Mouse (Mus musculus): ENCODE measurements around the gene Bnc2. TPM values are rescaled to one million over a fixed set of nuclear protein-coding genes. Genes with fewer than 3 reads are reported as not detected.

The Bnc2 gene
- total and polyA plus RNA-seq, 2 experiments from 2014 or later, result 6.4 to 15.5 TPM

GRCm38 (mm10) chr4:84274158-84274557 lies 400.9 kb downstream of the Bnc2 start:
- H3K4me3 ChIP-seq (ENCODE audit: low read length), result no peak overlapping the region
- no peaks in the 10 kb centered on the region for H3K4me1 ChIP-seq (ENCODE audit: insufficient read depth, low read length)
- no peaks in the 10 kb centered on the region for H3K9me3 ChIP-seq (ENCODE audit: low read length)
- no peak for DNase-seq (ENCODE audit: low spot score)
- H3K36me3 ChIP-seq (ENCODE audit: insufficient read depth, low read length), result no peaks in the 10 kb centered on the region
- no peak overlapping the region for H3K27ac ChIP-seq
- no peak overlapping the region for H3K4me2 ChIP-seq (ENCODE audit: low read depth, low read length)
- TF ChIP-seq CTCF (IDR thresholded peaks at IDR 0.05; ENCODE audit: low read depth), result no peak
- H3K9ac ChIP-seq (replicated peaks; ENCODE audit: low read length), result no peak overlapping the region
- 41% methylated on average over 3 of the region's 3 CpGs for WGBS
- ATAC-seq, result 0 out of 2 replicates have a peak, but pooled peaks have one; percentile 35
- H3K27me3 ChIP-seq (ENCODE audit: insufficient read depth, low read length), result no peaks in the 10 kb centered on the region; the same call in 1 of the 2 replicates

- no peak for TF ChIP-seq CTCF (IDR thresholded peaks at IDR 0.05; ENCODE audit: low read depth)
- Histone ChIP-seq H3K4me2 (ENCODE audit: low read depth, low read length) (no peak overlapping the region), H3K27ac (no peak overlapping the region), H3K4me3 (ENCODE audit: low read length) (no peak overlapping the region), H3K4me1 (ENCODE audit: insufficient read depth, low read length) (no peaks in the 10 kb centered on the region), H3K36me3 (ENCODE audit: insufficient read depth, low read length) (no peaks in the 10 kb centered on the region), H3K27me3 (ENCODE audit: insufficient read depth, low read length) (no peaks in the 10 kb centered on the region; the same call in 1 of the 2 replicates), H3K9me3 (ENCODE audit: low read length) (no peaks in the 10 kb centered on the region), H3K9ac (replicated peaks; ENCODE audit: low read length) (no peak overlapping the region)
- DNase-seq (ENCODE audit: low spot score) (no peak), ATAC-seq (no peak)
- WGBS, result 73% methylated on average over 2 of the region's 2 CpGs
These were observed 402.2 kb downstream of the Bnc2 start for GRCm38 (mm10) chr4:84272867-84273266.

- ATAC-seq (no peak), DNase-seq (ENCODE audit: low spot score) (no peak)
- H3K9ac ChIP-seq (replicated peaks; ENCODE audit: low read length), result no peak overlapping the region
- H3K36me3 ChIP-seq (ENCODE audit: insufficient read depth, low read length), result no peaks in the 10 kb centered on the region
- H3K4me3 ChIP-seq (ENCODE audit: low read length), result no peak overlapping the region
- WGBS, result 84% methylated on average over 6 of the region's 6 CpGs
- no peaks in the 10 kb centered on the region for H3K9me3 ChIP-seq (ENCODE audit: low read length)
- no peak for TF ChIP-seq CTCF (IDR thresholded peaks at IDR 0.05; ENCODE audit: low read depth)
- no peak overlapping the region for H3K27ac ChIP-seq
- no peaks in the 10 kb centered on the region for H3K27me3 ChIP-seq (ENCODE audit: insufficient read depth, low read length)
- no peaks in the 10 kb centered on the region for H3K4me1 ChIP-seq (ENCODE audit: insufficient read depth, low read length)
- H3K4me2 ChIP-seq (ENCODE audit: low read depth, low read length), result no peak overlapping the region
These were observed 405.2 kb downstream of the Bnc2 start for GRCm38 (mm10) chr4:84269845-84270244.

GRCm38 (mm10) chr4:84247356-84247755 lies 427.7 kb downstream of the Bnc2 start:
- ATAC-seq, result no peak

GRCm38 (mm10) chr4:84232346-84232745 lies 442.7 kb downstream of the Bnc2 start:
- no peak overlapping the region for H3K4me3 ChIP-seq (ENCODE audit: low read length)
- 73% methylated on average over 7 of the region's 7 CpGs for WGBS
- H3K9me3 ChIP-seq (ENCODE audit: low read length), result no peaks in the 10 kb centered on the region
- no peak overlapping the region for H3K4me2 ChIP-seq (ENCODE audit: low read depth, low read length)
- ATAC-seq (no peak), DNase-seq (ENCODE audit: low spot score) (no peak)
- no peak overlapping the region for H3K27ac ChIP-seq
- no peak overlapping the region for H3K9ac ChIP-seq (replicated peaks; ENCODE audit: low read length)
- H3K27me3 ChIP-seq (ENCODE audit: insufficient read depth, low read length), result no peaks in the 10 kb centered on the region
- no peaks in the 10 kb centered on the region for H3K36me3 ChIP-seq (ENCODE audit: insufficient read depth, low read length)
- H3K4me1 ChIP-seq (ENCODE audit: insufficient read depth, low read length), result no peaks in the 10 kb centered on the region
- no peak for TF ChIP-seq CTCF (IDR thresholded peaks at IDR 0.05; ENCODE audit: low read depth)

More at GRCm38 (mm10) chr4:84247356-84247755, 427.7 kb downstream of the Bnc2 start:
- H3K9me3 ChIP-seq (ENCODE audit: low read length), result no peaks in the 10 kb centered on the region
- no peak for DNase-seq (ENCODE audit: low spot score)
- no peak overlapping the region for H3K4me3 ChIP-seq (ENCODE audit: low read length)
- WGBS, result 97% methylated on average over 2 of the region's 2 CpGs
- no peaks in the 10 kb centered on the region for H3K27me3 ChIP-seq (ENCODE audit: insufficient read depth, low read length)
- no peaks in the 10 kb centered on the region for H3K4me1 ChIP-seq (ENCODE audit: insufficient read depth, low read length)
- H3K4me2 ChIP-seq (ENCODE audit: low read depth, low read length), result no peak overlapping the region
- H3K36me3 ChIP-seq (ENCODE audit: insufficient read depth, low read length), result no peaks in the 10 kb centered on the region
- H3K9ac ChIP-seq (replicated peaks; ENCODE audit: low read length), result no peak overlapping the region
- H3K27ac ChIP-seq, result no peak overlapping the region
- TF ChIP-seq CTCF (IDR thresholded peaks at IDR 0.05; ENCODE audit: low read depth), result no peak

GRCm38 (mm10) chr4:84231251-84231650 lies 443.8 kb downstream of the Bnc2 start:
- Histone ChIP-seq H3K27me3 (ENCODE audit: insufficient read depth, low read length) (no peaks in the 10 kb centered on the region), H3K36me3 (ENCODE audit: insufficient read depth, low read length) (no peaks in the 10 kb centered on the region), H3K9me3 (ENCODE audit: low read length) (no peaks in the 10 kb centered on the region), H3K4me1 (ENCODE audit: insufficient read depth, low read length) (no peaks in the 10 kb centered on the region), H3K4me2 (ENCODE audit: low read depth, low read length) (no peak overlapping the region), H3K4me3 (ENCODE audit: low read length) (no peak overlapping the region), H3K9ac (replicated peaks; ENCODE audit: low read length) (no peak overlapping the region), H3K27ac (no peak overlapping the region)
- DNase-seq (ENCODE audit: low spot score) (no peak), ATAC-seq (no peak)
- WGBS, result 96% methylated on average over 2 of the region's 2 CpGs
- no peak for TF ChIP-seq CTCF (IDR thresholded peaks at IDR 0.05; ENCODE audit: low read depth)

- Histone ChIP-seq H3K9ac (replicated peaks; ENCODE audit: low read length) (no peak overlapping the region), H3K4me3 (ENCODE audit: low read length) (no peak overlapping the region), H3K27ac (no peak overlapping the region), H3K36me3 (ENCODE audit: insufficient read depth, low read length) (no peaks in the 10 kb centered on the region), H3K27me3 (ENCODE audit: insufficient read depth, low read length) (no peaks in the 10 kb centered on the region), H3K9me3 (ENCODE audit: low read length) (no peaks in the 10 kb centered on the region), H3K4me2 (ENCODE audit: low read depth, low read length) (no peak overlapping the region), H3K4me1 (ENCODE audit: insufficient read depth, low read length) (no peaks in the 10 kb centered on the region)
- no peak for ATAC-seq
- WGBS, result 82% methylated on average over 10 of the region's 10 CpGs
- no peak for DNase-seq (ENCODE audit: low spot score)
- TF ChIP-seq CTCF (IDR thresholded peaks at IDR 0.05; ENCODE audit: low read depth), result no peak
These were observed 445.7 kb downstream of the Bnc2 start for GRCm38 (mm10) chr4:84229189-84229960.

Measured in hindbrain, postnatal 0 days (tissue).